Mouse (Mus musculus) heart, adult 18-20 months (tissue): ENCODE measurements around the gene Dscaml1. TPM values are rescaled to one million over a fixed set of nuclear protein-coding genes. Genes with fewer than 3 reads are reported as not detected.

ENCODE experiments used
- DNase-seq, 2 experiments: peaks; one replicate each; pipeline ENCODE4 v3.0.0; 2021 to 2022; ENCODE audit warnings: mixed read lengths in 1 of 2
- total RNA-seq, 2 experiments: library from RNA; stranded (reverse); gene quantifications; 2 replicates each; pipeline ENCODE4 v1.2.3; 2021

The Dscaml1 gene
- total RNA-seq, 2 experiments from 2014 or later: 0.28 TPM; not detected in 1

- DNase-seq: no peak
Observed at GRCm38 (mm10) chr9:45570346-45570745, 143.9 kb downstream of the Dscaml1 start.

GRCm38 (mm10) chr9:45572787-45573492, 146.5 kb downstream of the Dscaml1 start:
- DNase-seq: peak; percentile 33 to 34

DNA sequence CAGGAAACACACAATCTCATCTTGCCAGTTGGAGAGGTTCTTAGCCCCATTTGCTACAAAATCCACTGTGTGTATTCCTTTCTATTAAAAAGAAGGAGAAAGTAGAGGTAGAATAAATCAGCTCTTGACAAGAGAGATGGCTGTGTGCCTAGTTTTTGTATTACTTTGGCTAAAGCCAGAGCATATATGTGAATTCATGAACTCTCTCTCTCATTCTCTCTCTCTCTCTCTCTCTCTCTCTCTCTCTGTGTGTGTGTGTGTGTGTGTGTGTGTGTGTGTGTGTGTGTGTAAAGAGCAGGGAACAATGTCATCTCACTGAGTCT, 147.0 kb downstream of the Dscaml1 start:
- no peak for DNase-seq

DNA sequence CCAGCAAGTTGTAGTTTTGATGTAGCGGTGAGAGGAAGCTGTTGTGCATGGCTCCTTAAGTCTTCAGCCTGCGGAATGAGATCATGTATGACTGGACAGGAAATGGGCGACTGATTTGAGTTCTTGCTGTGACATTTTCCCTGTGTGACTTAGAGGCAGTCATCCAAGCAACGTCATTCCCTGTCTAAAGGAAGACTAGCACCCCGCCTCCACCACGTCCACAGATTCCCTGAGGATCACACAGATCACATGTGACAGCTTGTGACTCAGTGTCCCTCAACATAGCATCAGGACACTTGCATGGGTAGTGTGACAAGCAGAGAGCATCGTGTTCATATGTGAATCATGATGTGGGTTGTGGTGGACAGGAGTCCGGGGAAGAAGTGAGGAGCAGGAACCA, 147.6 kb downstream of the Dscaml1 start:
- DNase-seq: peak; percentile 32 to 33

GRCm38 (mm10) chr9:45580069-45580795, 153.8 kb downstream of the Dscaml1 start:
- DNase-seq: no peak

DNA sequence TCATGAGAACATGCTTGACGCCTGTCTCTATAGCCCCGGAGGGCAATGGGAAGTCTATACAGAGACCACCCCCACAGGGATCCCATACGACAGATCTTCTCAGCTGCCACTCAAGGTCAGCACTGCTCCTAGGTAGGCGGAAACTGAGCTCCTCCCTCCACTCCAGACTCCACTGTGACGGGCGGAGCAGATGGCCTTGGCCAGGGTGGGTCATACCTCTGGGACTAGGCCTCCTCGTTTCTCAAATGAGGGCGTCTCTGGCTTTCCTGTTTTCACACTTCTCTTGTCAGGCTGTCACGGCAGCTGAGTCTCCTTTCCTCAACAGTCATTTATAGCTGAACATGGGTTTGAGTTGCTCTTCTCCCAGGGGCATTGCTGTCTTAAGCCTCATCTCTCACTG, 160.0 kb downstream of the Dscaml1 start:
- DNase-seq: no peak

DNA sequence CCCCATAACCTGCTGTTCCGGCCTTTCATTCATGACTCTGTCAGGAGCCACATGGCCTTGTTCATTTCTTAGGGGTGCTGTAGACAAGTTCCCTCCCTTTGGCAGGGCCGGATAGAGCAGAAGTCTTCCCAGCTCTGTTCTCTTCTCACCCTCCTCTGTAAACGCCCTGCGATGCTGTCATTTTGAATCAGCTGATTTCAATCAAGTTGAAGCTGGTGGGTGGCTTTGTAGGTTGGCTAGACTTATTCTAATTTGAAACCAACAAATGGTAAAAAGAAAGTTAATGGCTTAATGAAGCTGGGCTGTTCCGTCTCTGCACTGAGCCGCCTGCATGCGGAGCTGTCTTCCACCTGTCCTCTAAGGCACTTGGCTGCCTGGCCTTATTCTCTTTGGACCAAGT, 161.3 kb downstream of the Dscaml1 start:
- no peak for DNase-seq

- peak; percentile 42 to 79 for DNase-seq
Observed at GRCm38 (mm10) chr9:45589867-45590266, 163.4 kb downstream of the Dscaml1 start.

DNA sequence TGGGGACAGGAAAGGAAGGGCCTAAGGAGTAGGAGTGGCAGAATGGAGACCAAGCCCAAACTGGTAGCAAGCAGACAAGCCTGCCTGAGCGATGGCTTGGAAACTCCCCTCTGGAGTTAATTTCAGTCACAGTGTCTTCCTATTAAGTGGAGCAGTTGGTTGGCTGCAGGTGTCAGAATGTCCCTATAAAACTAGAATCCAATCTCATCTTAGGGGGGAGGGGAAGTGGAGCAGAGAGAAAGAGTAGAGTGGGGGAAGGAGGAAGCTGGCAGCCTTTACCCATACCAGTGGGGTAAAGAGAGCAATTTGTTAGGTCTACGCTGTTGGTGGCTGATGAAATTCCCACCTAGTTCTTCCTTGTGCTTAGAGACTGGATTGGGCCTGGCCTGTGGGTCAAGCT, 164.6 kb downstream of the Dscaml1 start:
- no peak for DNase-seq

- DNase-seq: no peak
Observed at GRCm38 (mm10) chr9:45592374-45592773, 165.9 kb downstream of the Dscaml1 start.

DNA sequence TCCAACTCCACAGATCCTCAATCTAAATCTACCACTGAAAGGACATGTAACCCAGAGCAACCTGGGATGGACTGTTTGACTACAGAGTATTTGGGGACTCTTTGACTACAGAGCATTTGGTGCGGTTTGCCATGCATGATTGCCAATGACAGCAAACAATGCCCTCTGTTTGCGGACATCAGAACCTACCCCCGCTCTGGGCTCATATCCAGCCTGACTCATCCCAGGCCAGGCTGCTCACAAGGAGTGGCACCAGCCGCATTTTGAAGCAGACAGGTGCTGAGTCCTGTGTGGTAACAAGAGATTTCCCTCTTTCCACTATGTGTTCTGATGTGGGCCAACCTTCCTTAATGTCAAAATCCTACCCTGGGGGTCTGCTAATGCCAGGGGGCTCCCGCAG, 171.7 kb downstream of the Dscaml1 start:
- no peak for DNase-seq

GRCm38 (mm10) chr9:45599377-45599776, 172.9 kb downstream of the Dscaml1 start:
- no peak for DNase-seq

DNA sequence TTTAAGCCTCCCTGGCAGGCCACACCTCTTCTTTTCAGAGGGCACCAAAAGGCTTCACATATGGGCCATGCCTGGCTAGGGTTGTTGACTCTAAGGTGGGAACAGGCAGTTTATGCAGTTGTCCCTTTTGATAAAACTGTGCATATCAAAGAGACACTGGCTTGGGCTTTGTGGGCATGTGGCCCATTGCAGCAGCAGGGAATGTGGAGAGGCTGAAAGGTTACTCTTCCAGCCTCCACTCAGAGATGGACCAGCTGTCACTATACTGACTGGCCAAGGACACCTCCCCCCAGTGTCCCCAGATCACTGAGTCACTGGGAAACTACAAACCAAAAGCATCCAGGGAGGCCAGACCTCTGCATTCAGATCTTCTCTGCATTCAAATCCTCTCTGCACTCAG, 180.9 kb downstream of the Dscaml1 start:
- DNase-seq: peak; percentile 26 to 38

DNA sequence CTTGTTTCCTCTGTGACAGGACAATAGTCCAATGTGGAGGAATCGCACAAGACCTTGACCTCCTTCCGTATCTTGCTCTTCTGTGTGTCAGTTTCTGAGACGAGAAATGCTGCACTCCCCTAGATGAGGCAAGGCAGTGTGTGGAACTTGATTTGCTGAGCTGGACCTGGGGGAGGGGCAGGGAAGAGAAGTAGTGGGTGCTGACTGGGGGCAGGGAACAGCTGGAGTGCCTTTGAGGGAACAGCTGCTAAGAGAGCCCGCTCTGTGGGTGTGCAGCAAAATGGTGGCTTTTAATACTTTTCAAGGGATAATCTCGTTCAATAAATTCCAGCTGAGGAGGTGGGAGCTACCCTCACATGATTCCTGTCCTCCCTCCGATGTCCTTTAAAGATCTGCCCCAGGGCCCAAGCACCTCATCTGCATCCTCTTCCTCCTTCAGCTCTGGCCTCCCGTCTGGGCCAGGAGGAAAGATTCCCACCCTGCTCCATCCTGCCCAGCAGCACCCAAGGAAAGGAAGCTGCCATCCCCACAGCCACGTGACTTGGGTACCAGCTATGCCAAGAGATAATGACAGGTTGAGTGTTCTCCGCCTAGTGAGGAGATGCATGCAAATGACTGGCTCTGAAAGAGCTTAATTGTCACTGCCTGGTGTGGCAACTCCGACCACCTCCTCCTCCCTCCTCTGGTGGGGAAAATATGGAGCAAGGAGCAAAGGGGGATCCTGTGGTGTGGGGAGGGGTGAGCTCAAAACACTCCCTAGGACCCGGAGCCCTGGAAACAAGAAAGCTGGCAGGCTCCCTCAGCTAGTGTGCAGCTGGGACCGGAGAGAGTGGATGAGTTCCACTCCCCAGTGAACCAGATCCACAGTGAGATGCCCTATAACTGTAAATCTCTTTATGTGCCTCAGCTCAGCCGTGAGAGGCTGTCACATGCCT, 181.9 kb downstream of the Dscaml1 start:
- no peak for DNase-seq

DNA sequence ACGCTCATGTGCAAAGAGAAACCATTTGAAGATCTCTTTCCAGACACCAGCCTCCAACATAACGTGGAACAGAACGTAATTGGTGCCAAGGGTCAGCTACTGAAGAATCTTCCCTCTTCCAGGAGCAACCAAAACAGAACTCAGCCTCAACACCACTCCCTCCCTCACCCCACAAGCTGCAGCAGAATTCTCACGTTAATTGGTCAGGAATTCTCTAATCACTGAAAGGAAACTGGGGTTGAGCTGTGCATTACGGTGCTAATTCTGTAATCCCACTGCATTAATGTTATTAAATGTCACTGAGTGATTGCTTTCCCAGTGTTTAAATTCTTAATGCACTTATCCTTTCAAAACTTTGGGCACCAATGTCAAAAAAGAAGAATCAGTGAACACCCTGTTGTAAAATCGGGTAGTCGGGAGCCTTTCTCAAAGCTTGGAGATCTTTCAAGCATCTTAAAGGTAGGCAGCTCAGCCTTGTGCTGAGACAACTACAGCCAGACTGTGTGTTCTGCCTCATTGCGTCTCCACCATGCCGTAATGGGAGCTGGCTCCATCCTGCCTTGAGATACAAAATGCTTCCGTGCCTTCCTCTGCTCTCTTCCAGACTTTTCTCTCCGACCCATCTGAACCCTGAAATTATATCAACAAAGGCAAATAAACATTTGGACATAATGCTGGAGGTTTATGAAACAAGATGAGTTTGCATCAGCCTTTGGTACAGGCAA, 184.1 kb downstream of the Dscaml1 start:
- DNase-seq: no peak

- DNase-seq: no peak
Observed at GRCm38 (mm10) chr9:45614616-45615015, 188.2 kb downstream of the Dscaml1 start.

- DNase-seq: no peak
Observed at GRCm38 (mm10) chr9:45617889-45618288, 191.5 kb downstream of the Dscaml1 start.

- no peak for DNase-seq
Observed at GRCm38 (mm10) chr9:45618443-45618842, 192.0 kb downstream of the Dscaml1 start.

DNA sequence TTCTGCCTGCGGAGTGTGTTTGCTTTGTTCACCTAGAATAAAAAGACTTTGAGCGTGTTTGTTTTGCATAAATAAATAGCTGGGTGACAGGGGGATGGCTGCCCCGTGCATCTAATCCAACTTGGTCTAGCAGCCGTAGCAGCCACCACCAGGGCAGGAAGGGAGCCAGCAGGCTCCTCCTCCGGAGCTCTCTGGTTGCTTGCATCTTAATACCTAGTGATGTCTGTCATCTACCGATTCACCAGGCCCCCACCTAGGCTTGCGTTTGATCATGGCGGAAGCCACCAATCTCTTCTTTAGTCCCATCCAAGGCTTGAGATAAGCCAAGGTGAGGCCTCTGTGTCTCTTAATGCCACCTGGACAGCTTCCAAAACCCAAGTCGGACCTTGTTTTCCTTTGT, 193.6 kb downstream of the Dscaml1 start:
- no peak for DNase-seq

DNA sequence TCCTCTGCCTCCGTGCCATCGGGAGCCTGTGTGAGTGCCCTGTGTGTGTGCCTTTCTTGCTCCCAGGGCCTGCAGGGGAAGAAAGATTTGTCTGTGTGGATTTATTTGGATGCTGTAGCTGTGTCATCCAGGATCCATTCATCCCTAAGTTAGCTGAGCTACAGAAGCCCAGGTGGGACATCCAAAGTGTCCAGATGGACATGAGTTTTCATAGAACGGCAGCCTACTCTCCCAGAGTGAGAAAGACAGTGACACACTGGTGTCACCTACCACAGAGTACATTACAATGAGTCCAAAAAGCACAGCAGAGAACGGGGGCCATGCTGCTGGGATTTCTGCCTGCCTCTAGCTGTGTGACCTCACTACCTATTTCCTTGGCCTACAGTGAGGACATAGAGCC, 194.5 kb downstream of the Dscaml1 start:
- no peak for DNase-seq

DNA sequence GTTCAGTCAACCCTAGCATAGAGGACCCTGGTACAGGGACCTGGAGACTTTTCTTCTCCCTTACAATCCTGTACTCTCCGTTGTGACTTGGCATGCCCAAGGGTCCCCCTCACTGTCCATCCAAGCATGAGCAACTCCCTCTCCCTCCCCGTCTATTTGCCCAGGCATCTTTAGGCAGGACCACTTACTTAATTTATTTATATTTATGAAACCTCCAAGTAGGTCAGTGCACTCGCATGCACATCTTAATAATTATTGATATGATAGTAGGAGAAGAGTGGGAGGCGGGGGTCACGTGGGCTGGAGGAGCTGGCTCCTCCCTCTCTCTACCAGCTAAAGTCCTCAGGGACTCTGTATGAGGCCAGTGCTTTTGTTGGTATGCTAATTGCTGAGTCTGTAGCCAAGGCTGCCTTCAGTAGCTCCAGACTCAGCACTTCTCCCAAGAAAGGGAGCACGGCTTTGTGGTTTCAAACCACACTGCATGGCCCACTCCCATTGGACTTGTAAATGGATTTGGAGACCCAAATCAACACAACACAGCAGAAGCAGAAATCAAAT, 199.5 kb downstream of the Dscaml1 start:
- no peak for DNase-seq

- peak; percentile 3 to 7 for DNase-seq
Observed at GRCm38 (mm10) chr9:45632520-45632919, 206.1 kb downstream of the Dscaml1 start.
